Mouse (Mus musculus): ENCODE data around the gene Cdc6. TPM values are rescaled to one million over a fixed set of nuclear protein-coding genes. Genes with fewer than 3 reads are reported as not detected.

Gene Cdc6
- 45.3 and 63.7 TPM in 2 replicates for polyA plus RNA-seq (2016; fragmentation: Nextera tagmentation; extraction: Ambion mirVana)

GRCm38 (mm10) chr11:98907437-98908173 is at the start of gene Cdc6:
Cdc6 (plus strand) TSS chr11:98907801.
- WGBS: under 1% methylated on average over 49 of the region's 49 CpGs
- peak within 1 kb of the TSS; percentile 87 for H3K27ac ChIP-seq
- H3K4me3 ChIP-seq: peak within 1 kb of the TSS; percentile 78
- no peaks in the 10 kb centered on the region for H3K27me3 ChIP-seq (ENCODE audit: insufficient read depth, poor library complexity, severe bottlenecking)
- H3K9me3 ChIP-seq: no peaks in the 10 kb centered on the region
- peaks cover 59% of the 10 kb centered on the region for H3K36me3 ChIP-seq
- H3K4me1 ChIP-seq (replicated peaks): peaks cover 62% of the 10 kb centered on the region
- peak; percentile 98 for DNase-seq (ENCODE audit: low spot score)

DNA sequence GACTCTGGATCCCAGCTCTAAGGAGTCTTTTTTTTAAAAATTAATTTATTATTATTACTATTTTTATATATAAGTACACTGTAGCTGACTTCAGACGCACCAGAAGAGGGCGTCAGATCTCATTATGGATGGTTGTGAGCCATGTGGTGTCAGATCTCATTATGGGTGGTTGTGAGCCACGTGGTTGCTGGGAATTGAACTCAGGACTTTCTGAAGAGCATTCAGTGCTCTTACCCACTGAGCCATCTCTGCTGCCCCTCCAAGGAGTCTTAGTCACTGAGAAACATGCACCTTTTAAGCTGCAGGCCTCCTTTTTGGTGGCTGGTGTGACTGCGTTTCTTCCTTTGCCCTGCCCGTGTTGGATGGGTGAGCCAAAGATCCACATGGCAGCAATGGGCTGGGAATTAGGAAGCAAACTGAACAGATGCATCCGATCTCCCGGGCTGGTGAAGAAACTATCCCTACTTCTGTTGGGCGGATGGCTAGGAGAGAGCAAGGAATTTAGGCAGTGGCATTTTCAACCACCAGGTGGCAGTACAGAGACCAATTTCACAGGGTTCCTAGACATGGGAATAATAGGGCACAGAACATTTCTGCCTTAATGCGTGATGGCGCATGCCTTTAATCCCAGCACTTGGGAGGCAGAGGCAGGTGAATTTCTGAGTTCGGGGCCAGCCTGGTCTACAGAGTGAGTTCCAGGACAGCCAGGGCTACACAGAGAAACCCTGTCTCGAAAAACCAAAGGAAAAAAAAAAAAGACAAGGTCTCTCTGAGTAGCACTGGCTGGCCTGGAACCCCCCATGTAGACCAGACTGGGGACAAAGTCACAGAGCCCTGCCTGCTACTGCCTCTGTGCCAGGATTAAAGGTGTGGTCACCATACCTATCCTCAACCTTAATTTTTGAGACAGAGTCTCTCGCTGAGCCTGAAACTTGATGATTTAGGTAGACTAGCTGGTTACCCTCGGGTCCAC is 48.6 kb upstream of the Cdc6 start:
- Histone ChIP-seq H3K36me3 (no peaks in the 10 kb centered on the region), H3K27ac (0 out of 2 replicates have a peak overlapping the region, but pooled peaks have one; percentile 25), H3K27me3 (ENCODE audit: insufficient read depth, poor library complexity, severe bottlenecking) (no peaks in the 10 kb centered on the region), H3K9me3 (no peaks in the 10 kb centered on the region), H3K4me1 (replicated peaks) (peaks cover 15% of the 10 kb centered on the region), H3K4me3 (no peak overlapping the region)
- 35% methylated on average over 14 of the region's 14 CpGs for WGBS
- peak; percentile 88 for DNase-seq (ENCODE audit: low spot score)

GRCm38 (mm10) chr11:98863028-98863750 is 44.4 kb upstream of the Cdc6 start, which contains the start of gene Wipf2:
Wipf2 (plus strand) TSS chr11:98863638.
- Histone ChIP-seq H3K9me3 (no peaks in the 10 kb centered on the region), H3K4me1 (replicated peaks) (peaks cover 32% of the 10 kb centered on the region), H3K27me3 (ENCODE audit: insufficient read depth, poor library complexity, severe bottlenecking) (no peaks in the 10 kb centered on the region), H3K4me3 (peak within 1 kb of the TSS; percentile 71), H3K27ac (peak within 1 kb of the TSS; percentile 95), H3K36me3 (peaks cover 24% of the 10 kb centered on the region)
- WGBS: 6% methylated on average over 41 of the region's 41 CpGs
- DNase-seq (ENCODE audit: low spot score): peak; percentile 95

DNA sequence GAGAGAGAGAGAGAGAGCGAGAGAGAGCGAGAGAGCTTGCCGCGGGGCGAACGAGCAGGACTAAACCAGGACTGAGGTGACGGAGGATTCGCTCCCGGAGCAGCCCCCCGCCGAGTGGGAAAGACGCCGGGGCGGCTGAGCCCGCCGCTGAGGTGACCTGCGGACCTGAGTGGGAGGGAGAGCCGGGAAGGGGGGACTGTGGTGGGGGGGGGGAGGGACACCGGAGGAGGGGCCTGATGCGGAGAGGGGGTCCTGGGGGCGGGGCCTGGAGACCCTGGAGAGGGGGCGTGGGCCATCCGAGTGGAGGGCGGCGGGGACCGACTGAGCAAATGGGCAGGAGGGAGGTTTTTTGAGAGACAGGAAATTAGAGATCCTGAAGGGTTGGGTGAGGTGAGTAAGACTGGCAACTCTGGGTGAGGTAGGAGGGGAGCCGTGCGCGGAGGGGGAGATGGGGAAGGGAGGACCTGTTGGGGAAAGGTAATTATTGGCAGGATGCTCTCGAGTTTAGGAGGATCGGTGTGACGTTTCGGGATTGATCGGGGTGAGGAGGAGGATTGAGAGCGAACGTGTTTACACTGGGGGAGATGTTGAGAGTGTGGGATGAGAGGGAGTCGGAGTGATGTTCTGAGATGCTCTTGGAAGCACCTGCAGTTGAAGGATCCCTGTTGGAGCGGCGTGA is 43.7 kb upstream of the Cdc6 start:
- Histone ChIP-seq H3K27me3 (ENCODE audit: insufficient read depth, poor library complexity, severe bottlenecking) (no peaks in the 10 kb centered on the region), H3K27ac (peak overlapping the region; percentile 95), H3K9me3 (no peaks in the 10 kb centered on the region), H3K4me3 (peak overlapping the region; percentile 71), H3K4me1 (replicated peaks) (peaks cover 32% of the 10 kb centered on the region), H3K36me3 (peaks cover 31% of the 10 kb centered on the region)
- under 1% methylated on average over 39 of the region's 39 CpGs for WGBS
- peak; percentile 82 for DNase-seq (ENCODE audit: low spot score)

- H3K36me3 ChIP-seq: peaks cover 64% of the 10 kb centered on the region
- H3K27ac ChIP-seq: peak overlapping the region; percentile 46; the same call in 1 of the 2 replicates
- 45% methylated on average over 12 of the region's 12 CpGs for WGBS
These were observed 40.3 kb upstream of the Cdc6 start for GRCm38 (mm10) chr11:98867293-98867692.

DNA sequence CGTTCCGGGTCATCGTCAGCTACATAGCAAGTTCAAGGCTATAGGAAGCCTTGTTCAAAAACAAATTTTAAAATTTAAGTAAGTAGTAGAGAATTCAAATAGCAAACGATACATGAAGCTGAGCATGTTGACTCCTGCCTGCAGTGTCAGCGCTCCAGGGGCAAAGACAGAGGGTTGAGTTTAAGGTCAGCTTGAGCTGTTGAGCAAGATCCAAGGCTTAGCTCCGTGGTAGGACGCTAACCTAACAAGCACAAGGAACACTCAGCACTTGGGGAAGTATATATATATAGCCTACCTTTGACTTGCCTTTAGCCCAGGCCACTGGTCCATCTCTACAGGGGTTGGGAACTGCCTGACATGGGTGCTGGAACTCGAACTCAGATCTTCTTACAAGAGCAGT is 37.7 kb upstream of the Cdc6 start:
- DNase-seq (ENCODE audit: low spot score): no peak
- Histone ChIP-seq H3K27me3 (ENCODE audit: insufficient read depth, poor library complexity, severe bottlenecking) (no peaks in the 10 kb centered on the region), H3K27ac (no peak overlapping the region), H3K9me3 (no peaks in the 10 kb centered on the region), H3K36me3 (peaks cover 87% of the 10 kb centered on the region), H3K4me1 (replicated peaks) (peaks cover 13% of the 10 kb centered on the region), H3K4me3 (no peak overlapping the region)
- WGBS: 94% methylated on average over 8 of the region's 8 CpGs

More at GRCm38 (mm10) chr11:98867293-98867692, 40.3 kb upstream of the Cdc6 start:
- Histone ChIP-seq H3K27me3 (ENCODE audit: insufficient read depth, poor library complexity, severe bottlenecking) (no peaks in the 10 kb centered on the region), H3K9me3 (no peaks in the 10 kb centered on the region), H3K4me1 (replicated peaks) (peaks cover 33% of the 10 kb centered on the region), H3K4me3 (no peak overlapping the region)
- peak; percentile 51 for DNase-seq (ENCODE audit: low spot score)

DNA sequence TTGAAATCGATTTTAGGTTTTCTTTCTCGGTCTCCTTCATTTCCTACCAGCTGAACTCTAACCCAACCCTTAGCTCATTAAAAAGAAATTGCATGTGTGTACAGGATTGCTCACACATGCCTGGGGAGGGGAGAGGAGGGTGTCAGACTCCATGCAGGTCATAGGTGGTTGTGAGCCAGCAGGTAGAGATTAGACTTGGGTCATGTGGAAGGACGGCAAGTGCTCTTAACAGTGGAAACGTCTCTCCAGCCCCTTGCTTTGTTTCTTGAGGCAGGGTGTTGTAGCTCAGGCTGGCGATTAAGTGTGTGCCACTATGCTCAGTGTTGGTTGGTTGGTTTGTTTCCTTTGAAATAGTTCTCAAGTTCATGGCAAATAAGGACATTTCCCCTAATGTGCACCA is 36.8 kb upstream of the Cdc6 start:
- no peaks in the 10 kb centered on the region for H3K9me3 ChIP-seq
- H3K27me3 ChIP-seq (ENCODE audit: insufficient read depth, poor library complexity, severe bottlenecking): no peaks in the 10 kb centered on the region
- peaks cover 13% of the 10 kb centered on the region for H3K4me1 ChIP-seq (replicated peaks)
- H3K4me3 ChIP-seq: no peak overlapping the region
- 79% methylated on average over 5 of the region's 5 CpGs for WGBS
- DNase-seq (ENCODE audit: low spot score): no peak
- no peak overlapping the region for H3K27ac ChIP-seq
- peaks cover 96% of the 10 kb centered on the region for H3K36me3 ChIP-seq

- WGBS: 73% methylated on average over 4 of the region's 4 CpGs
- Histone ChIP-seq H3K9me3 (no peaks in the 10 kb centered on the region), H3K4me1 (replicated peaks) (peaks cover 13% of the 10 kb centered on the region), H3K4me3 (no peak overlapping the region), H3K27ac (no peak overlapping the region), H3K27me3 (ENCODE audit: insufficient read depth, poor library complexity, severe bottlenecking) (no peaks in the 10 kb centered on the region), H3K36me3 (peaks cover 91% of the 10 kb centered on the region)
- no peak for DNase-seq (ENCODE audit: low spot score)
These were observed 36.2 kb upstream of the Cdc6 start for GRCm38 (mm10) chr11:98871416-98871815.

DNA sequence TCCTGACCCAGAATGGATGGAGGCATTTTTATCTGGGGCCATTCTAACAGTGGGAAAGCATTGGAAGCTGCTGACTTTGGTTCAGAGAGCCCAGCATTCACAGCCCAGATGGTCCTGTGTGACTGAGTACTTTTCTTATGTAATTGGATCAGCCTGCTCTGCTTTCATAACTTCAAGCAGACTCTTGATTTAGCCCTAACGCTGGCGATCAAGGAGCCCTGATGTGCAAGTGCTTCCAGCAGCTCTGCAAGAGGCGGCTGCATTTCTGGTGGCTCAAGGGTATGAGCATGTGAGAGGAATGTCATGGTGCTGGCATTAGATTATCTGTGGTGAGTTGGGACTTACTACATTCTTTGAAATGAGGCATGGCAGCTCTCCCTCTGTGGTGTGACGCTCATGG is 35.6 kb upstream of the Cdc6 start:
- Histone ChIP-seq H3K27me3 (ENCODE audit: insufficient read depth, poor library complexity, severe bottlenecking) (no peaks in the 10 kb centered on the region), H3K4me1 (replicated peaks) (peaks cover 13% of the 10 kb centered on the region), H3K9me3 (no peaks in the 10 kb centered on the region), H3K36me3 (peaks cover 85% of the 10 kb centered on the region), H3K4me3 (no peak overlapping the region), H3K27ac (no peak overlapping the region)
- no peak for DNase-seq (ENCODE audit: low spot score)
- 77% methylated on average over 4 of the region's 4 CpGs for WGBS

DNA sequence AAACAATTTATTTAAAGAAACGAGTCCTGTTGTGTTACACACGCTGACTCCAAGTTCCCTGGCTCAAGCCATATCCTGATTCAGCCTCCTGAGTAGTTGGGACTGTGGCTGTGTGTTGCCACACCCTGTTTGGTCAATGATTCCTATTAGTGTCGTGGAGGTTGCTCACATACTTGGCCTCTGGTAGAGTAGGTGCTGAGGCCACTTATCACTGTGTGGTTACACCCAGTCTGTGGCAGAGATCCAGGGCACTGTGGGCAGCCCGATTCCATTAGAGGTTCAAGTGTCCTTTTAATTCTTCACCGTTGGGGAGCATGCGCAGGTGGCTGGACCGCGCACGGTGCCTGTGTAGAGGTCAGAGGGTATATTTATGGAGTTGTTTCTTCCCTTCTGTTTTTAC is 33.7 kb upstream of the Cdc6 start:
- 94% methylated on average over 9 of the region's 9 CpGs for WGBS
- H3K4me1 ChIP-seq (replicated peaks): peaks cover 2% of the 10 kb centered on the region

DNA sequence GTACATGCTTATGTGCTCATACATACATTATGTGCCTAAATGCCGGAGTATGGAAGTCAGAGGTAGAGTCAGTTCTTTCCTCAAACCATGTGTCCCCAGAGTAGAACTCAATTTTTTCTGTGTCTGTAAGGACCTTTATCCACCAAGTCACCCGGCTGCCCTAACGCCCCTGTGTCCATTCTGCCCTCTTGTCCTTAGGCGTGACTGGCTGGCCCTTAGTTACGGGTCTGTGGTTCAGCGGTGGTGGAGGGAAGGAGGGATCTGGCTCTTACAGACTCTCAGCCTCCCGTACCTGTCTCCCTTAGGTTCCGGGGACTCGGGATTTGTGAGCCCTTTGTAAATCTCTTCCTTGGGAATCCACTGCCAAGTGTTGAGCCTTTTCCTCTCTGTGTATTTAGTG is 30.6 kb upstream of the Cdc6 start:
- peaks cover 58% of the 10 kb centered on the region for H3K36me3 ChIP-seq

More for the DNA sequence above, 33.7 kb upstream of the Cdc6 start:
- H3K27ac ChIP-seq: no peak overlapping the region
- H3K9me3 ChIP-seq: no peaks in the 10 kb centered on the region
- no peaks in the 10 kb centered on the region for H3K27me3 ChIP-seq (ENCODE audit: insufficient read depth, poor library complexity, severe bottlenecking)
- DNase-seq (ENCODE audit: low spot score): no peak
- no peak overlapping the region for H3K4me3 ChIP-seq
- peaks cover 72% of the 10 kb centered on the region for H3K36me3 ChIP-seq

DNA sequence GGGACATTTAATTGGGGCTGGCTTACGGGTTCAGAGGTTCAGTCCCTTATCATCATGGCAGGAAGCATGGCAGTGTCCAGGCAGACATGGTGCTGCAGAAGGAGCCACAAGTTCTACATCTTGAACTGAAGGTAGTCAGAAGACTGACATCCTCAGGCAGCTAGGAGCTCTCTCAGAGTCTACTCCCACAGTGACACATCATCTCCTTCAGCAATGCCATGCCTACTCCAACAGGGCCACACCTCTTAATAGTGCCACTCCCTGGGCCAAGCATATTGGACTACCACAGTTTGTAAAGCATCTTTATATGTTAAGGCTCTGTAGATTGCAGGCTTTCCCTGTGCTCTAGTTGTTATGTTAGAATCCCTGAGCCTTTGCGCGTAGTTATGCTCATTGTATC is 19.9 kb upstream of the Cdc6 start:
- H3K27me3 ChIP-seq (ENCODE audit: insufficient read depth, poor library complexity, severe bottlenecking): no peaks in the 10 kb centered on the region
- 97% methylated on average over 3 of the region's 3 CpGs for WGBS
- no peak for DNase-seq (ENCODE audit: low spot score)
- H3K4me1 ChIP-seq (replicated peaks): peaks cover 8% of the 10 kb centered on the region; the same call in 1 of the 2 replicates
- no peak overlapping the region for H3K4me3 ChIP-seq
- no peak overlapping the region for H3K27ac ChIP-seq
- H3K9me3 ChIP-seq: no peaks in the 10 kb centered on the region
- peaks cover 91% of the 10 kb centered on the region for H3K36me3 ChIP-seq

More for the DNA sequence above, 30.6 kb upstream of the Cdc6 start:
- peaks cover 2% of the 10 kb centered on the region; the same call in 1 of the 2 replicates for H3K4me1 ChIP-seq (replicated peaks)
- H3K9me3 ChIP-seq: no peaks in the 10 kb centered on the region
- no peaks in the 10 kb centered on the region for H3K27me3 ChIP-seq (ENCODE audit: insufficient read depth, poor library complexity, severe bottlenecking)
- no peak for DNase-seq (ENCODE audit: low spot score)
- H3K27ac ChIP-seq: no peak overlapping the region; the same call in 1 of the 2 replicates
- 71% methylated on average over 9 of the region's 9 CpGs for WGBS
- H3K4me3 ChIP-seq: no peak overlapping the region
